Mouse (Mus musculus) stomach, embryonic 16.5 days (tissue): ENCODE data around the gene Adam19. TPM values are rescaled to one million over a fixed set of nuclear protein-coding genes. Genes with fewer than 3 reads are reported as not detected.
A peak's percentile ranks its signal among the peaks of the same experiment; 100 is the strongest.

Source experiments
- ATAC-seq: fragments of 200-750 bp; cut with Nextera tagmentation; 2 replicates; pipeline ENCODE4 v1.8.0; 2017; ENCODE audit warnings: moderate number of reproducible peaks, moderate TSS enrichment; ENCODE audit not compliant: insufficient read depth, low FRiP score
- H3K27ac ChIP-seq: fragments of 300-500 bp; sonication (generic); 2 replicates; pipeline ENCODE4 v1.5.1; 2014; ENCODE audit warnings: low read length
- H3K27me3 ChIP-seq: fragments of 300-500 bp; sonication (generic); 2 replicates; pipeline ENCODE4 v1.6.1; 2014; ENCODE audit warnings: low read length, control low read depth, mixed read lengths; ENCODE audit not compliant: control insufficient read depth, insufficient read depth
- H3K36me3 ChIP-seq: fragments of 300-500 bp; sonication (generic); 2 replicates; pipeline ENCODE4 v1.6.1; 2014; ENCODE audit warnings: low read length; ENCODE audit not compliant: control insufficient read depth, insufficient read depth
- H3K4me1 ChIP-seq: fragments of 300-500 bp; sonication (generic); 2 replicates; pipeline ENCODE4 v1.6.1; 2014; ENCODE audit warnings: low read length, control low read depth, mixed read lengths; ENCODE audit not compliant: control insufficient read depth, insufficient read depth
- H3K4me2 ChIP-seq: fragments of 300-500 bp; sonication (generic); 2 replicates; pipeline ENCODE4 v1.6.1; 2014; ENCODE audit warnings: low read depth, low read length, mixed read lengths
- H3K4me3 ChIP-seq: fragments of 300-500 bp; sonication (generic); replicated peaks from 2 replicates; pipeline ENCODE4 v1.5.1; 2014; ENCODE audit warnings: mild to moderate bottlenecking, low read length
- H3K9ac ChIP-seq: fragments of 300-500 bp; sonication (generic); 2 replicates; pipeline ENCODE4 v1.6.1; 2014; ENCODE audit warnings: low read length
- H3K9me3 ChIP-seq: fragments of 300-500 bp; sonication (generic); replicated peaks from 2 replicates; pipeline ENCODE4 v1.6.1; 2016; ENCODE audit warnings: low read length, control low read depth; ENCODE audit not compliant: control insufficient read depth
- WGBS: fragments of 180-500 bp; shearing (Covaris S2); extraction: QIAGEN DNeasy Blood & Tissue Kit; methylation state at CpG from one replicate; pipeline ENCODE4 v1.1.7; 2014; 5-methylcytosine and 5-hydroxymethylcytosine counted together
- polyA plus RNA-seq: library from polyadenylated mRNA; unstranded; fragments of >200 nt; fragmentation: Nextera tagmentation; extraction: Ambion mirVana; gene quantifications from 2 replicates; pipeline ENCODE4 v1.2.1, GENCODE M21; 2015

Adam19 gene
- polyA plus RNA-seq, 1 experiment from 2014 or later: 22.4 TPM

- no peak overlapping the region for H3K9ac ChIP-seq
- 63% methylated on average over 15 of the region's 15 CpGs for WGBS
- no peak overlapping the region for H3K4me3 ChIP-seq
- peak overlapping the region; percentile 31 for H3K27ac ChIP-seq
- H3K27me3 ChIP-seq: no peaks in the 10 kb centered on the region
- H3K4me2 ChIP-seq: no peak overlapping the region
- ATAC-seq: peak; percentile 85
- 0 out of 2 replicates have a peak, but pooled peaks cover 2% of the 10 kb centered on the region for H3K4me1 ChIP-seq
- no peaks in the 10 kb centered on the region for H3K9me3 ChIP-seq
- peaks cover 3% of the 10 kb centered on the region; the same call in 1 of the 2 replicates for H3K36me3 ChIP-seq
Observed at GRCm38 (mm10) chr11:46127621-46128547, 72.1 kb downstream of the Adam19 start.

GRCm38 (mm10) chr11:46128548-46128945 lies 72.8 kb downstream of the Adam19 start:
- Histone ChIP-seq H3K4me3 (no peak overlapping the region), H3K4me2 (no peak overlapping the region), H3K27me3 (no peaks in the 10 kb centered on the region), H3K36me3 (peaks cover 3% of the 10 kb centered on the region; the same call in 1 of the 2 replicates), H3K27ac (no peak overlapping the region), H3K4me1 (0 out of 2 replicates have a peak, but pooled peaks cover 2% of the 10 kb centered on the region), H3K9me3 (no peaks in the 10 kb centered on the region), H3K9ac (no peak overlapping the region)
- no peak for ATAC-seq
- 68% methylated on average over 9 of the region's 9 CpGs for WGBS

GRCm38 (mm10) chr11:46131022-46131986 lies 75.5 kb downstream of the Adam19 start:
- Histone ChIP-seq H3K4me3 (no peak overlapping the region), H3K27ac (no peak overlapping the region), H3K4me2 (no peak overlapping the region), H3K36me3 (peaks cover 3% of the 10 kb centered on the region; the same call in 1 of the 2 replicates), H3K9ac (no peak overlapping the region), H3K4me1 (0 out of 2 replicates have a peak, but pooled peaks cover 2% of the 10 kb centered on the region), H3K9me3 (no peaks in the 10 kb centered on the region), H3K27me3 (no peaks in the 10 kb centered on the region)
- 91% methylated on average over 17 of the region's 17 CpGs for whole genome bisulfite sequencing
- ATAC-seq: no peak

- ATAC-seq: no peak
- H3K4me1 ChIP-seq: no peaks in the 10 kb centered on the region
- H3K4me2 ChIP-seq: no peak overlapping the region
- H3K4me3 ChIP-seq: no peak overlapping the region
- no peaks in the 10 kb centered on the region for H3K9me3 ChIP-seq
- H3K27ac ChIP-seq: no peak overlapping the region
- H3K9ac ChIP-seq: no peak overlapping the region
- no peaks in the 10 kb centered on the region for H3K36me3 ChIP-seq
- H3K27me3 ChIP-seq: no peaks in the 10 kb centered on the region
- WGBS: 88% methylated on average over 2 of the region's 2 CpGs
Observed at GRCm38 (mm10) chr11:46134899-46135298, 79.1 kb downstream of the Adam19 start.

- H3K9me3 ChIP-seq: no peaks in the 10 kb centered on the region
- H3K4me1 ChIP-seq: no peaks in the 10 kb centered on the region
- ATAC-seq: no peak
- H3K27ac ChIP-seq: no peak overlapping the region
- no peak overlapping the region for H3K4me3 ChIP-seq
- 81% methylated on average over 6 of the region's 6 CpGs for WGBS
- H3K36me3 ChIP-seq: peaks cover 9% of the 10 kb centered on the region; the same call in 1 of the 2 replicates
- no peak overlapping the region for H3K9ac ChIP-seq
- no peak overlapping the region for H3K4me2 ChIP-seq
- H3K27me3 ChIP-seq: no peaks in the 10 kb centered on the region
Observed at GRCm38 (mm10) chr11:46143342-46143741, 87.5 kb downstream of the Adam19 start.

GRCm38 (mm10) chr11:46145163-46145875 lies 89.5 kb downstream of the Adam19 start:
- ATAC-seq: no peak
- H3K27ac ChIP-seq: no peak overlapping the region
- H3K36me3 ChIP-seq: peaks cover 9% of the 10 kb centered on the region; the same call in 1 of the 2 replicates
- no peaks in the 10 kb centered on the region for H3K4me1 ChIP-seq
- WGBS: 86% methylated on average over 11 of the region's 11 CpGs
- H3K4me3 ChIP-seq: no peak overlapping the region
- no peaks in the 10 kb centered on the region for H3K27me3 ChIP-seq
- no peak overlapping the region for H3K4me2 ChIP-seq
- H3K9ac ChIP-seq: no peak overlapping the region
- H3K9me3 ChIP-seq: no peaks in the 10 kb centered on the region

- no peaks in the 10 kb centered on the region for H3K36me3 ChIP-seq
- no peak overlapping the region for H3K4me3 ChIP-seq
- H3K4me1 ChIP-seq: no peaks in the 10 kb centered on the region
- ATAC-seq: no peak
- H3K9ac ChIP-seq: no peak overlapping the region
- H3K27me3 ChIP-seq: no peaks in the 10 kb centered on the region
- 87% methylated on average over 5 of the region's 5 CpGs for WGBS
- H3K9me3 ChIP-seq: no peaks in the 10 kb centered on the region
- H3K27ac ChIP-seq: no peak overlapping the region
- H3K4me2 ChIP-seq: no peak overlapping the region
Observed at GRCm38 (mm10) chr11:46146619-46147018, 90.8 kb downstream of the Adam19 start.

- WGBS: 87% methylated on average over 8 of the region's 8 CpGs
- no peaks in the 10 kb centered on the region for H3K4me1 ChIP-seq
- H3K4me3 ChIP-seq: no peak overlapping the region
- no peaks in the 10 kb centered on the region for H3K9me3 ChIP-seq
- H3K36me3 ChIP-seq: no peaks in the 10 kb centered on the region
- H3K4me2 ChIP-seq: no peak overlapping the region
- no peak overlapping the region for H3K27ac ChIP-seq
- H3K27me3 ChIP-seq: no peaks in the 10 kb centered on the region
- ATAC-seq: no peak
- no peak overlapping the region for H3K9ac ChIP-seq
Observed at GRCm38 (mm10) chr11:46156945-46157344, 101.2 kb downstream of the Adam19 start.
